ENCODE assay signal across 8 mouse cellular contexts in genomic region chr17:74264333-74265155, GRCm38 (mm10). TPM values are rescaled to one million over a fixed set of nuclear protein-coding genes. Genes with fewer than 3 reads are reported as not detected.
DNase-seq lines count a peak whose midpoint lies in the region; ATAC-seq and TF ChIP-seq lines count a peak whose summit lies in the region.

No protein-coding gene starts in this region.

- no peak for TF ChIP-seq EP300 in heart, adult 2 months (IDR thresholded peaks at IDR 0.05; ENCODE audit: insufficient read depth, low read depth, low read length)

- H3K27ac ChIP-seq in testis, adult 2 months (ENCODE audit: control insufficient read depth, insufficient read depth, low read depth, low read length) = peak overlapping the region; percentile 43; the same call in 1 of the 2 replicates
- peak overlapping the region; percentile 41 for H3K27ac ChIP-seq in heart, adult 2 months
- H3K27ac ChIP-seq in kidney, embryonic 14.5 days (ENCODE audit: low read depth, low read length) = peak overlapping the region; percentile 63; the same call in 1 of the 2 replicates
- H3K27ac ChIP-seq in midbrain, embryonic 14.5 days (replicated peaks; ENCODE audit: low read depth, low read length) = peak overlapping the region; percentile 46; the same call in 1 of the 2 replicates

- no peak for ATAC-seq in kidney, embryonic 14.5 days (ENCODE audit: low FRiP score, low TSS enrichment)
- ATAC-seq in midbrain, embryonic 14.5 days (ENCODE audit: low FRiP score, low TSS enrichment) = no peak

- WGBS in heart, adult 2 months = 63% methylated on average over 3 of the region's 3 CpGs
- WGBS in kidney, embryonic 14.5 days = 37% methylated on average over 3 of the region's 3 CpGs
- 50% methylated on average over 3 of the region's 3 CpGs for whole genome bisulfite sequencing in midbrain, embryonic 14.5 days

- H3K27me3 ChIP-seq in testis, adult 2 months (ENCODE audit: control insufficient read depth, insufficient read depth, low read length) = no peaks in the 10 kb centered on the region
- no peaks in the 10 kb centered on the region for H3K27me3 ChIP-seq in heart, adult 2 months (ENCODE audit: control insufficient read depth, insufficient read depth, low read length)
- H3K27me3 ChIP-seq in kidney, embryonic 14.5 days (ENCODE audit: control insufficient read depth, insufficient read depth, low read length) = no peaks in the 10 kb centered on the region
- no peaks in the 10 kb centered on the region for H3K27me3 ChIP-seq in midbrain, embryonic 14.5 days (ENCODE audit: control insufficient read depth, insufficient read depth, low read length)

- H3K79me2 ChIP-seq in heart, adult 2 months (replicated peaks; ENCODE audit: control insufficient read depth, insufficient read depth, low read length) = peaks cover 6% of the 10 kb centered on the region; the same call in 1 of the 2 replicates

- DNase-seq in testis, postnatal 10 days (ENCODE audit: low spot score) = no peak
- DNase-seq in heart, adult 2 months = peak; percentile 36 to 40
- DNase-seq in midbrain, embryonic 14.5 days = peak; percentile 4
- DNase-seq in spleen, postnatal 4 days (ENCODE audit: low spot score in 2 of 2) = no peak
- no peak for DNase-seq in left cerebral cortex, postnatal 14 days (ENCODE audit: low spot score in 2 of 2)
- no peak for DNase-seq in adrenal gland, adult 8-10 months

- H3K4me1 ChIP-seq in testis, adult 2 months (ENCODE audit: control insufficient read depth, insufficient read depth, low read length) = peaks cover 6% of the 10 kb centered on the region
- H3K4me1 ChIP-seq in heart, adult 2 months (ENCODE audit: control insufficient read depth, insufficient read depth, low read length) = peaks cover 14% of the 10 kb centered on the region
- H3K4me1 ChIP-seq in kidney, embryonic 14.5 days (ENCODE audit: control insufficient read depth, insufficient read depth, low read length) = peaks cover 12% of the 10 kb centered on the region
- H3K4me1 ChIP-seq in midbrain, embryonic 14.5 days (ENCODE audit: control insufficient read depth, insufficient read depth, low read length) = peaks cover 9% of the 10 kb centered on the region

- H3K4me3 ChIP-seq in testis, adult 2 months (ENCODE audit: control insufficient read depth, low read depth, low read length) = no peak overlapping the region
- no peak overlapping the region for H3K4me3 ChIP-seq in heart, adult 2 months
- no peak overlapping the region for H3K4me3 ChIP-seq in kidney, embryonic 14.5 days (ENCODE audit: low read length)
- no peak overlapping the region for H3K4me3 ChIP-seq in midbrain, embryonic 14.5 days (replicated peaks; ENCODE audit: low read depth, low read length)

- no peaks in the 10 kb centered on the region for H3K36me3 ChIP-seq in testis, adult 2 months (ENCODE audit: control insufficient read depth, insufficient read depth, low read length)
- H3K36me3 ChIP-seq in heart, adult 2 months (ENCODE audit: control insufficient read depth, insufficient read depth, low read length) = peaks cover 9% of the 10 kb centered on the region
- H3K36me3 ChIP-seq in kidney, embryonic 14.5 days (ENCODE audit: control insufficient read depth, insufficient read depth, low read length) = 0 out of 2 replicates have a peak, but pooled peaks cover 3% of the 10 kb centered on the region
- H3K36me3 ChIP-seq in midbrain, embryonic 14.5 days (ENCODE audit: control insufficient read depth, insufficient read depth, low read length) = no peaks in the 10 kb centered on the region

- no peak overlapping the region for H3K4me2 ChIP-seq in kidney, embryonic 14.5 days (replicated peaks; ENCODE audit: low read depth, low read length)
- H3K4me2 ChIP-seq in midbrain, embryonic 14.5 days (ENCODE audit: low read length) = no peak overlapping the region

- H3K9ac ChIP-seq in heart, adult 2 months (ENCODE audit: low read depth, low read length) = no peak overlapping the region
- no peak overlapping the region for H3K9ac ChIP-seq in kidney, embryonic 14.5 days (ENCODE audit: low read depth, low read length)
- no peak overlapping the region for H3K9ac ChIP-seq in midbrain, embryonic 14.5 days (replicated peaks; ENCODE audit: low read length)

- no peak for TF ChIP-seq CTCF in testis, adult 2 months (IDR thresholded peaks at IDR 0.05; ENCODE audit: control insufficient read depth, insufficient read depth, insufficient replicate concordance, low read depth, low read length)
- no peak for TF ChIP-seq CTCF in heart, adult 2 months (IDR thresholded peaks at IDR 0.05)

- TF ChIP-seq POLR2A in testis, adult 2 months (IDR thresholded peaks at IDR 0.05; ENCODE audit: control insufficient read depth, low read depth, low read length) = no peak
- no peak for TF ChIP-seq POLR2A in heart, adult 2 months (IDR thresholded peaks at IDR 0.05; ENCODE audit: insufficient read depth, low read depth, low read length)

- intact Hi-C loops in heart, adult 2 months (cut with DNase I) = no loop called here
- intact Hi-C loops in left cerebral cortex, postnatal 14 days (cut with DNase I) = no loop called here

- no peaks in the 10 kb centered on the region; the same call in 1 of the 2 replicates for H3K9me3 ChIP-seq in kidney, embryonic 14.5 days (ENCODE audit: control insufficient read depth, low read length)
- H3K9me3 ChIP-seq in midbrain, embryonic 14.5 days (ENCODE audit: control insufficient read depth, low read length) = no peaks in the 10 kb centered on the region

RNA-seq across cellular contexts. Expression of gene Memo1, which starts 30.8 kb away (rescaled TPM):
- 94.5 and 110 TPM in 2 replicates for polyA plus RNA-seq in testis, adult 2 months (2012; rRNA removed)
- total RNA-seq in heart, adult 2 months (2021) = 10 to 100 TPM; 56.7 to 66.7 TPM
- polyA plus RNA-seq in heart, adult 2 months (2012; rRNA removed) = 70.8 and 77.6 TPM in 2 replicates
- 94.1 and 94.7 TPM in 2 replicates for polyA plus RNA-seq in kidney, embryonic 14.5 days (2014; fragmentation: Nextera tagmentation; extraction: Ambion mirVana)
- polyA plus RNA-seq in midbrain, embryonic 14.5 days (2014; fragmentation: Nextera tagmentation; extraction: Ambion mirVana) = 59.3 and 64.0 TPM in 2 replicates
- 10 to 100 TPM; 53.1 to 60.0 TPM for total RNA-seq in left cerebral cortex, postnatal 14 days (2021)
- 10 to 100 TPM; 86.6 to 96.8 (median 91.1) TPM for total RNA-seq in adrenal gland, adult 8-10 months (2022)

RNA-seq across cellular contexts. Expression of gene Dpy30, which starts 59.2 kb away (rescaled TPM):
- 133 and 159 TPM in 2 replicates for polyA plus RNA-seq in testis, adult 2 months (2012; rRNA removed)
- 10 to 100 TPM; 39.5 to 47.3 TPM for total RNA-seq in heart, adult 2 months (2021)
- 34.6 and 47.3 TPM in 2 replicates for polyA plus RNA-seq in heart, adult 2 months (2012; rRNA removed)
- 264 and 339 TPM in 2 replicates for polyA plus RNA-seq in kidney, embryonic 14.5 days (2014; fragmentation: Nextera tagmentation; extraction: Ambion mirVana)
- polyA plus RNA-seq in midbrain, embryonic 14.5 days (2014; fragmentation: Nextera tagmentation; extraction: Ambion mirVana) = 199 and 211 TPM in 2 replicates
- 10 to 100 TPM; 50.0 to 57.8 TPM for total RNA-seq in left cerebral cortex, postnatal 14 days (2021)
- 10 to 100 TPM; 65.1 to 81.0 (median 68.4) TPM for total RNA-seq in adrenal gland, adult 8-10 months (2022)

Comparison
In these comparisons a context has a peak if more than half of its experiments do, and no peak if none do; other contexts are left out.
1. DNase-seq: peak in heart, adult 2 months (2 of 2) and midbrain, embryonic 14.5 days (single experiment); none in testis, postnatal 10 days (single experiment), spleen, postnatal 4 days (0 of 2), left cerebral cortex, postnatal 14 days (0 of 2) and adrenal gland, adult 8-10 months (single experiment).
2. Peak in every context shown above with its lines, with median percentiles within 50 percentile points of each other: H3K27ac ChIP-seq.